Mouse (Mus musculus): ENCODE results near the gene Dnajc22.

GRCm38 (mm10) chr15:99049473-99050253, 43.3 kb upstream of the Dnajc22 start:
- TF ChIP-seq CTCF (IDR thresholded peaks at IDR 0.05; ENCODE audit: extremely low read depth, insufficient read depth, low read length) (peak; percentile 85), POLR2A (IDR thresholded peaks at IDR 0.05; ENCODE audit: extremely low read depth, insufficient read depth, low read length) (no peak)

All from cortical plate, adult 2 months (tissue).